Mouse (Mus musculus) MN1 (cell line): Measurements from ENCODE around the gene Kcne3.

Experiments used
- DNase-seq: peaks from one replicate; pipeline ENCODE4 v3.0.0-alpha.2; 2016; ENCODE audit warnings: low spot score

Kcne3 gene

DNA sequence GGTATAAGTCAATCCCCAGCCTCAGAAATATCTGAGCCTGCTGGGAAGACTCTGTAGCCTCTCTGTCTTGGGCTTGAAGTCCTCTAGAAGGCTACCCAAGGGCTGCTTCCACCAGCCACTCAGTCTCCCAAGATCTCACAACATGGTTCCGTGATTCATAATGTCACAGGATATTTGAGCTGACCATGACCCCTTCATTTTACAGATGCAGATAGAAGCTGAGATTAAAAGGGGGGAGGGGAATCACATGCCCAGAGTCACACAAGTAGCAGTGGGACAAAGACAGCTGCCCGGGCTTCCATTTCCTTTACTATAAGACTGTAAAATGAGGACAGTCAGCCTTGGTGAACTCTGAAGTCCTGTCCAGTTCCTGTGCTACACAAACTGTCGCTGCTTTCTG is 5.3 kb downstream of the Kcne3 start:
- no peak for DNase-seq

- no peak for DNase-seq
These were observed 6.1 kb downstream of the Kcne3 start for GRCm38 (mm10) chr7:100182388-100182787.

GRCm38 (mm10) chr7:100187601-100188000 is 11.3 kb downstream of the Kcne3 start:
- DNase-seq: peak; percentile 72

GRCm38 (mm10) chr7:100190167-100190566 is 13.9 kb downstream of the Kcne3 start:
- no peak for DNase-seq

DNA sequence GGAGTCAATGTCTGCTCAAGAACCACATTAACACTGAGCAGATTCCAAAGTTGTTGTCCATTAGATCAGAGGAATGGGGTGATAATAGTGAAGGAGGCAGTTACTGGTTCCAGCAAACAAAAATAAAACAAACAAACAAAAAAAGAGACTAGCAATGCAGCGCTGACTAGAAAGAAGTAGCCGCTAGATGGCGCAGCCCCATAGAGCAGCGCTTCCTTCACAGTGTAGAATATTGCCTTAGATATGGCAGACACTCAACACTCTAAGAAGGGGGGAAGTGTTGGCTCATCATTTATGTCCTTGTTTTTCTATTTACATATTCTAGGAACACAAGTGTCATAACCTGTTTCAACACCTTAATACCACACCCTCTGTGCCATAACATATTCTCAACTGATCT is 14.5 kb downstream of the Kcne3 start:
- peak; percentile 68 for DNase-seq

GRCm38 (mm10) chr7:100201191-100201590 is 24.9 kb downstream of the Kcne3 start:
- no peak for DNase-seq

DNA sequence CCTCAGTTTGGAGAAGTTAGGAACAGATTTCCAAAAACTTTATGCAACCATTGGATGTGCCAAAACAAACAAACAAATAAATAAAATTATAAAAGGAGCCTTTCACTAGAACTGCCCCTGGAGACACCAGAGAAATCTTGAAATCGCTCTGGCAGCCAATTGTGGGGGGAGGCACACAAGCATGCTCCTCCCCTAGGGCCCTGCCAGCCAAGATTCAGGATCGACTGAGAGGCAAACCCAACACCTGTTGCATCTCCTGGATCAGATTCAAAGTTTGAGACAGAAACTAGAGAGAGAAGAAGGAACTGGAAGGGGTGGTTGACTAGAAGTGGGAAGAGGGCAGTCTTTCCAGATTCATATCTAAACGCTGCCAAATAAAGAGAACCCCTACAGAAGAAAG is 27.3 kb downstream of the Kcne3 start:
- DNase-seq: no peak

GRCm38 (mm10) chr7:100204871-100205270 is 28.6 kb downstream of the Kcne3 start:
- no peak for DNase-seq

GRCm38 (mm10) chr7:100206144-100206543 is 29.8 kb downstream of the Kcne3 start:
- no peak for DNase-seq

GRCm38 (mm10) chr7:100207886-100208285 is 31.6 kb downstream of the Kcne3 start:
- DNase-seq: no peak

DNA sequence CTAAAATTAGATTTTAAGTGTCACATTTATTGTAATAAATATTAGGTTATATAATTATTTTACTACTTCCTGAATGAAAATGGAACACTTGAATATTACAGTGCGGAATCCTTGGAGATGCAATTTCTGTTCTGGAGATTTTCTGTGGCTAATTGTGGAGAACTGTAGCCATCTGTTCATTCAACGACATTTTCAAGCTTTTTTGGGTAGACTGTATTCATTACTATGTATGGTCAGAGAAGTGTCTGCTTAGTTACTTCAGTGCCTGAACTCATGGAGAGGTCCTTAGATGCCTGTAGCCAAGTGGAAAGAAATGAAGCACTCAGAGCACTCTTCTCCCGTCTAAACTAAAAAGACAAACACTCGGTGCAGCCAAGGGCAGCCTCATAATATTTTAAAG is 38.0 kb downstream of the Kcne3 start:
- DNase-seq: no peak

GRCm38 (mm10) chr7:100215116-100215732 is 38.9 kb downstream of the Kcne3 start:
- DNase-seq: no peak

- no peak for DNase-seq
These were observed 39.7 kb downstream of the Kcne3 start for GRCm38 (mm10) chr7:100215976-100216375.

GRCm38 (mm10) chr7:100216601-100217565 is 40.6 kb downstream of the Kcne3 start:
- no peak for DNase-seq

- peak; percentile 96 for DNase-seq
These were observed 51.0 kb downstream of the Kcne3 start, which contains the start of gene Pgm2l1 for GRCm38 (mm10) chr7:100227158-100227875. Gene Pgm2l1, plus strand, starts transcription at chr7:100227394.

DNA sequence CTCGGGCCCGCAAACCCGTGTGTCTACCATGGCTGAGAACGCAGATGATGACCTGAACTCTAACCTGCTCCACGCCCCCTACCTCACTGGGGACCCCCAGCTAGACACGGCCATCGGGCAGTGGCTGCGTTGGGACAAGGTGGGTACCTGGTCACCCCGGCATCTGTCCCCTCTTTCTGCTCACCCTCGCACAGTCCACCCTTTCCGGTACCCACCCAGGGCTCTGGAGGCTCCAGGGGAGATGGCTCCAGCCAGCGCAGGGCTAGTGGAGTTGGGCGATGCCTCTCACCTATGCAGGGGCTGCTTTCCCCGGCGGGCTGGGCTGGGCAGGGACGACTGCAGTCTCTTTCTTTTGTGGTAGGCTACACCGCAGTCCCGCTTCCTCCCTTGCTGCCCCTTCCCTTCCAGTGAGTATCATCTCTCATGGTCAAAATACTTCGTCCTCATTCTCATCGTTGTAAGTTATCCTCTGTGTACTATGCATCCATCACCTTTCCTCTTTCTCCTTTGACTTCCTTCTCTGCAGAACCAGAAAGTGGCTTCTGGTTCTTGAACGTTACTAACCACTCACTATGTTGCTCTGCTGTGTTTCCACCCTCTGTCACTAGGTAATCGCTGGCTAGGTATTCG is 51.7 kb downstream of the Kcne3 start:
- DNase-seq: peak; percentile 32

GRCm38 (mm10) chr7:100228957-100229356 is 52.7 kb downstream of the Kcne3 start:
- no peak for DNase-seq

DNA sequence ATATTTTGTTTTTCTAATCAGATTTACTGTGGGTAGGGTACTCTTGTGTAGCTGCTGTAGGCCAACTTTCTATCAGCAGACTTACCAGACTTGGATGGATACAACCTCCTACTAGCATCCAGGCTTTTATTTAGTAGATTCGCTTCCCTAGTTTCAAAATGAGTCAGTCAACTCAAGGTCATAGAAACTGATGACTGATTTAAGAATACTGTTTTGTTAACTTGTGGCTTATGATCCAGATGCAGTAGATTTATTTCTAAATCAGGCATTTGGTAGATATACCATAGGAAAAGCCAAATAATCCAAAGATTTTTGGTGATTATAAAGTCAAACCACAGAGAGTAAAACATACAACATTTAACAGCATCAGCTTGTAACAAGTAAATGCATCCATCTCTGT is 54.3 kb downstream of the Kcne3 start:
- no peak for DNase-seq

- no peak for DNase-seq
These were observed 55.4 kb downstream of the Kcne3 start for GRCm38 (mm10) chr7:100231661-100232060.

- DNase-seq: no peak
These were observed 57.4 kb downstream of the Kcne3 start for GRCm38 (mm10) chr7:100233681-100234080.
